Mouse (Mus musculus) bone marrow, adult 2 months (tissue): Measurements from ENCODE around the gene Fbp2. TPM values are rescaled to one million over a fixed set of nuclear protein-coding genes. Genes with fewer than 3 reads are reported as not detected.

Experiments used
- H3K27ac ChIP-seq: fragments of 200-500 bp; 2 replicates; pipeline ENCODE4 v1.5.1; 2012; ENCODE audit warnings: low read depth, mild to moderate bottlenecking, control low read depth, inconsistent platforms, low read length; ENCODE audit not compliant: control insufficient read depth, poor library complexity, insufficient read depth
- H3K4me1 ChIP-seq: fragments of 200-500 bp; 2 replicates; pipeline ENCODE4 v1.6.1; 2011; ENCODE audit warnings: low read length; ENCODE audit not compliant: control insufficient read depth, insufficient read depth
- H3K4me3 ChIP-seq: fragments of 200-500 bp; replicated peaks from 2 replicates; pipeline ENCODE3; 2011; ENCODE audit warnings: mild to moderate bottlenecking, low read depth, low read length, control low read depth; ENCODE audit not compliant: control insufficient read depth
- CTCF ChIP-seq: fragments of 200-500 bp; IDR thresholded peaks from 2 replicates; pipeline ENCODE4 v1.5.1; 2011; ENCODE audit warnings: low read length, control low read depth; ENCODE audit not compliant: control insufficient read depth, insufficient read depth
- POLR2A ChIP-seq: fragments of 200-500 bp; IDR thresholded peaks from 2 replicates; pipeline ENCODE4 v1.6.1; 2011; ENCODE audit warnings: low read depth, mild to moderate bottlenecking, control low read depth, low read length, borderline replicate concordance; ENCODE audit not compliant: control insufficient read depth
- WGBS: fragments of 180-500 bp; shearing (Covaris S2); methylation state at CpG from one replicate; pipeline ENCODE4 v1.1.7; 2018; 5-methylcytosine and 5-hydroxymethylcytosine counted together
- polyA plus RNA-seq: library from polyadenylated mRNA; stranded (reverse); fragments of >200 nt; gene quantifications from 2 replicates; pipeline ENCODE4 v1.2.4, GENCODE M21; 2011; ENCODE audit warnings: low replicate concordance; ENCODE audit not compliant: missing spikeins, insufficient read depth, insufficient read length

Fbp2 gene
- polyA plus RNA-seq, 1 experiment: not detected

DNA sequence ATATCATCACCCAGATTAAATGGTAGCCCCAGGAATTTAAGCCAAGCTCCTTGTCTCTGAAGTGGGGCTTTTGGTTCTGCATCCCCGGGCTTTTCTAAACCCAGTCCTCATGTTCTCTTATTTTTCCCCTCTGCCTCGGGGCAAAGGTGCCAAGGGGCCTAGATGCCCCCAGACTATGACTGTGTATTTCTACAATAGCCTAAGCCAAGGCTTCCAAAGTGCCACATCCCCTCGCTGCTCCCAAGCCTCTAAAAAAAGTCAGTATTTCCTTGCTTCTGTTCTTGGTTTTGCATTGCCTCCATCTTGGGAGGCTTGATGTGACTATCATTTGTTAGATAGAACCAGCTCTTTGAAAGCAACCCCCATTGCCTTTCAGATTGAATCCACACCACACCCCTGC is 26.3 kb upstream of the Fbp2 start:
- Histone ChIP-seq H3K27ac (no peak overlapping the region), H3K4me3 (no peak overlapping the region), H3K4me1 (no peaks in the 10 kb centered on the region; the same call in 1 of the 2 replicates)
- WGBS: 60% methylated on average over 3 of the region's 3 CpGs
- TF ChIP-seq POLR2A (no peak), CTCF (no peak)

DNA sequence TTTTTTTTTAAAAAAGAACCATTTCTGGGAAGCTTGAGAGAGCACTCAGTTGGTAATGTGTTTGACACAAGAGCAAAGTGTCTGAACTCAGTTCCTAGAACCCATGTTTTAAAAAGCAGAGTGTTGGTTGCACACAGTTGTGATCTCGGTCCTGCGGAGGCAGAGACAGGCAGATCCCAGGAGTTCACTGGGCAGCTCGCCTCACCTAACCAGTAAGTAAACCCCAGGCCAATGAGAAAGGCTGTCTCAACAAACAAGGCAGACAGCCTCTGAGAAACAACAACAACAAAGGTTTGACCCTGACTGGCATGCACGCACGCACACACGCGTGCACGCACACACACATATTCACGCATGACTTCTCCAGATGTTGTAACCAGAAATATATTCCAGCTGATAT is 25.7 kb upstream of the Fbp2 start:
- no peak for TF ChIP-seq CTCF
- no peak for TF ChIP-seq POLR2A
- WGBS: 74% methylated on average over 9 of the region's 9 CpGs

GRCm38 (mm10) chr13:62883436-62883835 is 25.2 kb upstream of the Fbp2 start:
- TF ChIP-seq CTCF (no peak), POLR2A (no peak)
- WGBS: 77% methylated on average over 2 of the region's 2 CpGs
- Histone ChIP-seq H3K4me3 (no peak overlapping the region), H3K27ac (no peak overlapping the region), H3K4me1 (no peaks in the 10 kb centered on the region; the same call in 1 of the 2 replicates)

More for the DNA sequence above, 25.7 kb upstream of the Fbp2 start:
- no peak overlapping the region for H3K4me3 ChIP-seq
- H3K27ac ChIP-seq: no peak overlapping the region
- no peaks in the 10 kb centered on the region; the same call in 1 of the 2 replicates for H3K4me1 ChIP-seq

DNA sequence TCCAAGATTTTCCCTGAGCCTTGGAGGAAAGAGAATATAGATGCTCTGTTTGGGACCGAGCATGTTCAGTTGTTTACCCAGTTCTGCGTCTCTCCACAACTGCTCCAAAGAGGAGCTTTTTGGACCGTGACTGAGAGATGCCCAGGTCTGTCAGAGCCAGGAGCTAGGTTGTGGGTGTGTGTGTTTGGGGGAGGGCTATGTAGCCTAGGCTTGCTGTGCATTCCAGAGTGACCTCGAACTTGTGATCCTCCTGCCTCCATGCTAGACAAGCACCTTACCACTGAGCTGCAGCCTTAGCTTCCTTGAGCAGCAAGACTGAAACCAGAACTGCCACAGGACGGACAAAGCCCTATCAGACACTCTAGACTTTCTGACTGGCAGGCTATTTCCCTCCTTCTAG is 24.6 kb upstream of the Fbp2 start:
- Histone ChIP-seq H3K4me1 (no peaks in the 10 kb centered on the region; the same call in 1 of the 2 replicates), H3K4me3 (no peak overlapping the region), H3K27ac (no peak overlapping the region)
- 71% methylated on average over 5 of the region's 5 CpGs for WGBS
- TF ChIP-seq CTCF (no peak), POLR2A (no peak)

GRCm38 (mm10) chr13:62881336-62881735 is 23.1 kb upstream of the Fbp2 start:
- 74% methylated on average over 9 of the region's 9 CpGs for WGBS
- Histone ChIP-seq H3K4me3 (no peak overlapping the region), H3K27ac (peak overlapping the region; percentile 3; the same call in 1 of the 2 replicates), H3K4me1 (no peaks in the 10 kb centered on the region; the same call in 1 of the 2 replicates)
- TF ChIP-seq CTCF: no peak

DNA sequence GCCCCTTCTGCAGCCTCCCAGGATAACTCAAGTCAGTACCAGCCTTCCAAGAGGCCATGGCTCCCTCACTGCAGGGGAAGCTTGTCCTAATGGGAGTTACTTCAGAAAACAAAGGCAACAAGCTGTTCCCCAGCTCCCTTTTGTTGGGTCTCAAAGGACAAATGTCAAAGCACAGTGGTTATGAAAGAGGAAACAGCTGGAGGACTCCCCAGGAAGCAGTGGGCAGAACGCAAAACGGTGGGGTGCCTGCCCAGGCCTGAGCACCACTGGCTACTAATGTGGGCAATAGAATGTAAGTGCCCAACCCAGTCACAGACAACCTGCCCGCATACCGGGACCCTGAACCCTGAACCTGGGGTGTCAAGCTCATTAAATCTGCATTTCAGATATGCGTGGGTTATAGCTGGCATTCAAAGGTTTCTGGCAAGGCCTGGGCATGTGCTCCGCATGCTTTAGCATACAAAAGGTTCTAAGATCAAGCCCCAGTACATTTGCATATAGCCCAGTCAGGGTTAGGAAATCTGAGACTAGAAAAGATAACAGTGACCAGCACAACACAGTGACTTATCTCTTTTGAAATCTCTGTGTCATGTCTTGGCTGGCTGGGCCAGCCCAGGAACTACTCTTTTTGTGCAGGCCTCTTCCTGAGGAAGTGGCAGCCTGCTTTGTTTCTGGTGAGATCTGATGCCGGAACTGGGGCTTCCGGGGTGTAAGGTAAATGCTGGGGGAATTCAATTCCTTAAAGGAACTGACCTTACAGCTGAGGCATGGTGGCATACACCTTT is 21.8 kb upstream of the Fbp2 start:
- 3% methylated on average over 8 of the region's 8 CpGs for WGBS
- H3K4me3 ChIP-seq: no peak overlapping the region
- H3K27ac ChIP-seq: peak overlapping the region; percentile 67
- TF ChIP-seq CTCF: no peak
- no peak for TF ChIP-seq POLR2A
- no peaks in the 10 kb centered on the region; the same call in 1 of the 2 replicates for H3K4me1 ChIP-seq

DNA sequence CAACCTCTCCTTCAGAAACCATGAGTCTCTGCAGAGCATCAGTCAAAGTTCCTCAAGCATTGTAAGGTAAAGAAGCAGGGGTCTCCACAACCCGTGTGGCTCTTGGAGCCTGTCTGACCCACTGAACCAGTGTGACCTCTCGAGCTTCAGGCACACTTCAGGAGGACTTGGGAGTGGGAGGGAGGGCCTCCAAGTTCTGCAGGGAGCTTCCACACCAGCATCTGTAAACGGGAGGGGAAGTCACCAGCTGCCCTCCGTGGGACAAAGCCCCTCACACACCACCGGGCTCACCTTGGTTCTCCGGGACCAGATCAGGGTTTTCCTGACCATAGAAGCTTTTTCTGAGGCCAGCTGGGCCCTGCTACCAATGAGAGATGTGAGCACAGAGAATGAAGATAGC is 21.2 kb upstream of the Fbp2 start:
- Histone ChIP-seq H3K27ac (peak overlapping the region; percentile 55), H3K4me3 (no peak overlapping the region), H3K4me1 (no peaks in the 10 kb centered on the region; the same call in none of the 2 replicates)
- TF ChIP-seq CTCF: no peak
- no peak for TF ChIP-seq POLR2A
- 10% methylated on average over 6 of the region's 6 CpGs for WGBS

- no peak overlapping the region for H3K27ac ChIP-seq
- no peaks in the 10 kb centered on the region; the same call in none of the 2 replicates for H3K4me1 ChIP-seq
- WGBS: 71% methylated on average over 5 of the region's 5 CpGs
- no peak overlapping the region for H3K4me3 ChIP-seq
- no peak for TF ChIP-seq POLR2A
- no peak for TF ChIP-seq CTCF
Observed at GRCm38 (mm10) chr13:62877247-62877646, 19.0 kb upstream of the Fbp2 start.
